Mouse (Mus musculus) midbrain, embryonic 16.5 days (tissue): ENCODE measurements around the gene Gm47283. TPM values are rescaled to one million over a fixed set of nuclear protein-coding genes. Genes with fewer than 3 reads are reported as not detected.
"Not testable (repeated sequence)": the region's sequence is repeated elsewhere in the genome, so short reads cannot be mapped to it uniquely, and the experiment has no call there.

Experiments used
- ATAC-seq: fragments of 200-750 bp; cut with Nextera tagmentation; 2 replicates; pipeline ENCODE4 v1.8.0; 2017; ENCODE audit warnings: moderate TSS enrichment
- H3K27ac ChIP-seq: fragments of 300-500 bp; sonication (generic); 2 replicates; pipeline ENCODE4 v1.5.1; 2014; ENCODE audit warnings: mild to moderate bottlenecking, low read length, mixed read lengths
- H3K27me3 ChIP-seq: fragments of 300-500 bp; sonication (generic); 2 replicates; pipeline ENCODE4 v1.6.1; 2014; ENCODE audit warnings: low read depth, low read length, mixed read lengths; ENCODE audit not compliant: control insufficient read depth, insufficient read depth
- H3K36me3 ChIP-seq: fragments of 300-500 bp; sonication (generic); 2 replicates; pipeline ENCODE4 v1.6.1; 2014; ENCODE audit warnings: mild to moderate bottlenecking, low read length, moderate library complexity, mixed read lengths; ENCODE audit not compliant: control insufficient read depth, insufficient read depth
- H3K4me1 ChIP-seq: fragments of 300-500 bp; sonication (generic); 2 replicates; pipeline ENCODE4 v1.6.1; 2014; ENCODE audit warnings: mild to moderate bottlenecking, low read length, mixed read lengths; ENCODE audit not compliant: control insufficient read depth, insufficient read depth
- H3K4me2 ChIP-seq: fragments of 300-500 bp; sonication (generic); 2 replicates; pipeline ENCODE4 v1.6.1; 2014; ENCODE audit warnings: mild to moderate bottlenecking, low read length, mixed read lengths
- H3K4me3 ChIP-seq: fragments of 300-500 bp; sonication (generic); 2 replicates; pipeline ENCODE4 v1.5.1; 2014; ENCODE audit warnings: low read depth, mild to moderate bottlenecking, low read length, moderate library complexity, mixed read lengths
- H3K9ac ChIP-seq: fragments of 300-500 bp; sonication (generic); 2 replicates; pipeline ENCODE4 v1.6.1; 2014; ENCODE audit warnings: low read depth, low read length, mixed read lengths
- H3K9me3 ChIP-seq: fragments of 300-500 bp; sonication (generic); replicated peaks from 2 replicates; pipeline ENCODE4 v1.6.1; 2014; ENCODE audit warnings: mild to moderate bottlenecking, low read length, mixed read lengths; ENCODE audit not compliant: control insufficient read depth, poor library complexity, severe bottlenecking
- WGBS: fragments of 180-500 bp; shearing (Covaris S2); extraction: QIAGEN DNeasy Blood & Tissue Kit; methylation state at CpG from one replicate; pipeline ENCODE4 v1.1.7; 2014; 5-methylcytosine and 5-hydroxymethylcytosine counted together
- polyA plus RNA-seq: library from polyadenylated mRNA; unstranded; fragments of >200 nt; fragmentation: Nextera tagmentation; extraction: Ambion mirVana; gene quantifications from 2 replicates; pipeline ENCODE4 v1.2.1, GENCODE M21; 2015

Gene Gm47283
- polyA plus RNA-seq, 1 experiment from 2014 or later, result not detected

GRCm38 (mm10) chrY:90741006-90741405 is 43.5 kb upstream of the Gm47283 start:
- not testable (repeated sequence) for H3K9ac ChIP-seq, H3K27me3 ChIP-seq, H3K4me3 ChIP-seq, H3K27ac ChIP-seq, H3K4me1 ChIP-seq, H3K4me2 ChIP-seq
- peak; percentile 63 for ATAC-seq
- Histone ChIP-seq H3K36me3 (peaks cover 17% of the 10 kb centered on the region), H3K9me3 (peaks cover 40% of the 10 kb centered on the region)
- WGBS, result 75% methylated on average over 38 of the region's 38 CpGs

- WGBS, result 82% methylated on average over 42 of the region's 43 CpGs
- Histone ChIP-seq H3K9me3 (peaks cover 40% of the 10 kb centered on the region), H3K36me3 (peaks cover 17% of the 10 kb centered on the region)
- H3K4me2 ChIP-seq, H3K4me1 ChIP-seq, H3K27ac ChIP-seq, H3K27me3 ChIP-seq, H3K9ac ChIP-seq, H3K4me3 ChIP-seq: not testable (repeated sequence)
- peak; percentile 44 for ATAC-seq
These were observed 42.9 kb upstream of the Gm47283 start for GRCm38 (mm10) chrY:90741452-90742260.

GRCm38 (mm10) chrY:90742261-90743052 is 42.1 kb upstream of the Gm47283 start:
- not testable (repeated sequence) for H3K4me3 ChIP-seq, H3K4me1 ChIP-seq, H3K27me3 ChIP-seq, H3K27ac ChIP-seq, H3K9ac ChIP-seq, H3K4me2 ChIP-seq
- peak; percentile 23 for ATAC-seq
- WGBS, result 85% methylated on average over 49 of the region's 49 CpGs
- peaks cover 17% of the 10 kb centered on the region for H3K36me3 ChIP-seq
- H3K9me3 ChIP-seq, result peaks cover 40% of the 10 kb centered on the region

DNA sequence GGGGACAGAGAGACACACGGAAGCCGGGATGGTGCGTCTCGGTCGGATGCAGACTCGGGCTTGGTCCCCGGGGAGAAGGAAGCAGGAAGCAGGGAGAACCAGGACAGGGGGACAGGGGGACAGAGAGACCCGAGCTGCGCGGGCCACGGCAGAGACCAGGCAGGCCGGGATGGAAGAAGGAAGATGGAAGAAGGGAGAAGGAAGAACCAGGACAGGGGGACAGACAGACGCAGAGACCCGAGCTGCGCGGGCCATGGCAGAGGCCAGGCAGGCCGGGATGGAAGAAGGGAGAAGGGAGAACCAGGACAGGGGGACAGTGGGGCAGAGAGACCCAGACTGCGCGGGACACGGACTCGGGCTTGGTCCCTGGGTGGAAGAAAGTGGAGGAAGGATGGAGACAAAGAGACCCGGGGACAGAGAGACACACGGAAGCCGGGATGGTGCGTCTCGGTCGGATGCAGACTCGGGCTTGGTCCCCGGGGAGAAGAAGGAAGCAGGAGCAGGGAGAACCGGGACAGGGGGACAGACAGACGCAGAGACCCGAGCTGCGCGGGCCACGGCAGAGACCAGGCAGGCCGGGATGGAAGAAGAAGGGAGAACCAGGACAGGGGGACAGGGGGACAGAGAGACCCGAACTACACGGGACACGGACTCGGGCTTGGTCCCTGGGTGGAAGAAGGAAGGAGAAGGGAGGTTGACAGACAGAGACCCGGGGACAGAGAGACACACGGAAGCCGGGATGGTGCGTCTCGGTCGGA is 41.3 kb upstream of the Gm47283 start:
- not testable (repeated sequence) for ATAC-seq, H3K4me1 ChIP-seq, H3K9ac ChIP-seq, H3K27me3 ChIP-seq, H3K27ac ChIP-seq, H3K4me2 ChIP-seq, H3K4me3 ChIP-seq
- Histone ChIP-seq H3K9me3 (peaks cover 40% of the 10 kb centered on the region), H3K36me3 (peaks cover 17% of the 10 kb centered on the region)
- WGBS, result 81% methylated on average over 41 of the region's 46 CpGs

DNA sequence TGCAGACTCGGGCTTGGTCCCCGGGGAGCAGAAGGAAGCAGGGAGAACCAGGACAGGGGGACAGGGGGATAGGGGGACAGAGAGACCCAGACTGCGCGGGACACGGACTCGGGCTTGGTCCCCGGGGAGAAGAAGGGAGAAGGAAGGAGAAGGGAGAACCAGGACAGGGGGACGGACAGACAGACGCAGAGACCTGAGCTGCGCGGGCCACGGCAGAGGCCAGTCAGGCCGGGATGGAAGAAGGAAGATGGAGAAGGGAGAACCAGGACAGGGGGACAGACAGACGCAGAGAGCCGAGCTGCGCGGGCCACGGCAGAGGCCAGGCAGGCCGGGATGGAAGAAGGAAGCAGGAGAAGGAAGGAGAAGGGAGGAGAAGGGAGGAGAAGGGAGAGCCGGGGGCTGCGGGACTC is 40.7 kb upstream of the Gm47283 start:
- H3K4me1 ChIP-seq, result no peaks in the 10 kb centered on the region
- H3K9me3 ChIP-seq, result peaks cover 40% of the 10 kb centered on the region
- H3K9ac ChIP-seq, result no peak overlapping the region
- no peak overlapping the region for H3K4me2 ChIP-seq
- H3K27me3 ChIP-seq, result no peaks in the 10 kb centered on the region
- WGBS, result 87% methylated on average over 2 of the region's 21 CpGs
- H3K4me3 ChIP-seq, result no peak overlapping the region
- no peak overlapping the region; the same call in 1 of the 2 replicates for H3K27ac ChIP-seq
- peaks cover 17% of the 10 kb centered on the region for H3K36me3 ChIP-seq
- ATAC-seq, result no peak

GRCm38 (mm10) chrY:90744381-90744981 is 40.1 kb upstream of the Gm47283 start:
- peak overlapping the region; percentile 79 for H3K27ac ChIP-seq
- peaks cover 12% of the 10 kb centered on the region for H3K36me3 ChIP-seq
- ATAC-seq, result peak; percentile 91
- peak overlapping the region; percentile 42; the same call in 1 of the 2 replicates for H3K4me2 ChIP-seq
- peak overlapping the region; percentile 21 for H3K4me3 ChIP-seq
- not testable (repeated sequence) for H3K4me1 ChIP-seq, H3K9ac ChIP-seq, H3K27me3 ChIP-seq
- H3K9me3 ChIP-seq, result peaks cover 34% of the 10 kb centered on the region
- 52% methylated on average over 51 of the region's 51 CpGs for WGBS

DNA sequence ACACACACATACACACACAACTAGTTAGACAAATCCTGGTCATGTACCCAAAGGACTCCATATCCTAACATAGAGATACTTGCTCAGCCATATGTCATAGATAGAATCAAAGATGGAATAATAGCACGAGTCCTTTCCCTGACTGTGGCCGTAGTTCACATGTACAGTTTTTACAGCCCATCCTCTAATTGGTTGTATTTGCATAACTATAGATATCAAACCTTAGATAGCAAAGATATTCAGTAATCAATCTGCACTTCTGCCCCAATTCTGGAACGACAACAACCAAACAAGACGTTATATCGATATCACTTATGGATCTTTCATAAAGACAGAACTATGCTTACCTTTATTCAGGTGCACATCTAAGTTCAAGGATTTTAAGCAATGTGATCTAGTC is 39.3 kb upstream of the Gm47283 start:
- not testable (repeated sequence) for H3K4me1 ChIP-seq, H3K4me2 ChIP-seq, H3K4me3 ChIP-seq, H3K27ac ChIP-seq, H3K27me3 ChIP-seq, ATAC-seq, H3K9ac ChIP-seq
- H3K36me3 ChIP-seq, result peaks cover 12% of the 10 kb centered on the region
- 94% methylated on average over 5 of the region's 5 CpGs for WGBS
- peaks cover 26% of the 10 kb centered on the region for H3K9me3 ChIP-seq

DNA sequence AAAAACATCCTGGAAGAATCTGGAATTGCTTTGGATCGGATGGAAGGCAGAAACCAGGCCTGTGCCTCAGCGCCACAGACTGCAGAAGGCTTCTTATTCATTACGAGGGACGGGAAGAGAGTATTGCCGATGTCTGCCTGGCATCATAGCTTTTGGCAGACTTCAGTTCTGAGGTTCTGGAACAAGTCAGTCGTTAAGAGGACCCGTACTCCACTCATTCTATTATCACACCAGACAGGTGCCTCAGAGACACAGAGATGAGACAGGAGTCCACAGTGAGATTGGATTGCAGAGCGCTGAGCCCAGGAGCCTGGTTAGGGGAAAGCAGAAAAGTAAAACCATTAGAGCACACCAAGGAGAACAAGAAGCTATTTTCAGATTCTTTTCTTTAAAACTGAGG is 29.8 kb upstream of the Gm47283 start, which contains the start of gene Gm21860:
TSS of gene Gm21860 (minus strand) at position 101 of the 400 bp plus-strand sequence.
- H3K9ac ChIP-seq, H3K4me2 ChIP-seq, H3K9me3 ChIP-seq, H3K4me3 ChIP-seq, H3K4me1 ChIP-seq, H3K36me3 ChIP-seq, H3K27me3 ChIP-seq, H3K27ac ChIP-seq, ATAC-seq: not testable (repeated sequence)
- no CpG with 5 or more reads among the region's 8 CpGs for WGBS
